Mouse (Mus musculus): ENCODE data around the gene Zg16. TPM values are rescaled to one million over a fixed set of nuclear protein-coding genes. Genes with fewer than 3 reads are reported as not detected.

Gene Zg16
- total RNA-seq, 2 experiments from 2014 or later = 1.7 to 4.4 TPM

DNA sequence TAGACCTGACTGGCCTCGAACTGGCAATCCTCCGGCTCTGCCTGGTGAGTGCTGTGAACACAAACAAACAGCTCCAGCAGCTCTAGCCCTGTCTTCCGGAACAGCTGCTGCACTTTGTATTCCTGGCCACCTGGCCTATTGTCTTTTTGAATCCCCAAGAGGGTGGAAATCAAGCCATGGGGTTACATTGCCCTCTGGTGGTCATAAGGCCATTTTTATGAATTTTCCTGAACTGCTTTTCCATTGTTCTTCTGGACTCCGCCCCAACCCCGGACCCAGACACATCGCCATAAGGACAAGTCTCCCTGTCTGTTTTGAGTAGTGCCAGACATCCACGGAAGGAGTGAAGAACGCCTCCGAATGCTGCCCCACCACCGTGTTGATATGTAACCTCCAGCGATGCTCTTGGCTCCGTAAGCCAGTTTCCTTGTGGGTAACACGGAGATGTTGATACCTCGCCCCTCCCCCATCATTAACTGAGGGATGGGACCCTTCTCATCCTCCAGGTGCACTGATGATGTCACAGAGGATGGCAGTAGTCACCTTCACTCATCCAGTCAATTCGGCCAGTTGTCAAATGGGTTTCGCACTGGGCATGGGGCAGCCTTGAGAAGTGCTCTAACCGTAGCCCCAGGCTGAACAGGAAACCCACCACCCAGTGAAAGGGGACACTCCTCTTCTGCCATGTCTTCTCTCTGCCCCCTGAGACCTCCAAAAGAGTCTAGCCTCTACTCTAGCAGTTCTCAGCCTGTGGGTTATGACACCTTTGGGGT, 17.6 kb upstream of the Zg16 start:
- peak; percentile 82 for ATAC-seq (replicated peaks; ENCODE audit: poor library complexity)

DNA sequence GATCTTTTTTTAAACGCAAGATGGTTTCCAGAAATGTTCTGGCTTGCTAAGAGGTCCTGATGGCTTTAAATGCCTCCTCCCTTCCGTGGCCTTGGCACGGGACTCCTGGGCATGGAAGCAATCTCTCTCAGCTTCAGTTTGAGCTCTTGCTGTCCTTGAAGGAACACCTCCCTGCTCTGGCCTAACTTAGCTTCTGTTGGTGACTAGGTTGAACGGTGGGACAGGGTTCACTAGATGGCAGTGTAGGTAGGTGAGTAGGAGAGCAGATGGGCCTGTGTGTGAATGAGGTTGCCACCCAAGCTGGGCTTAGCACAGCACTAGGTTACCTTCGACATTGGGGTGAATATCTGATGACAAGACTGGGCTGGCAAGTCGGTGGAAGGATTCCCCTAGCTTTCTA, 16.8 kb upstream of the Zg16 start:
- ATAC-seq (replicated peaks; ENCODE audit: poor library complexity) = peak; percentile 63

- ATAC-seq (replicated peaks; ENCODE audit: poor library complexity) = no peak
Observed at GRCm38 (mm10) chr7:127102148-127102547, 15.0 kb upstream of the Zg16 start.

DNA sequence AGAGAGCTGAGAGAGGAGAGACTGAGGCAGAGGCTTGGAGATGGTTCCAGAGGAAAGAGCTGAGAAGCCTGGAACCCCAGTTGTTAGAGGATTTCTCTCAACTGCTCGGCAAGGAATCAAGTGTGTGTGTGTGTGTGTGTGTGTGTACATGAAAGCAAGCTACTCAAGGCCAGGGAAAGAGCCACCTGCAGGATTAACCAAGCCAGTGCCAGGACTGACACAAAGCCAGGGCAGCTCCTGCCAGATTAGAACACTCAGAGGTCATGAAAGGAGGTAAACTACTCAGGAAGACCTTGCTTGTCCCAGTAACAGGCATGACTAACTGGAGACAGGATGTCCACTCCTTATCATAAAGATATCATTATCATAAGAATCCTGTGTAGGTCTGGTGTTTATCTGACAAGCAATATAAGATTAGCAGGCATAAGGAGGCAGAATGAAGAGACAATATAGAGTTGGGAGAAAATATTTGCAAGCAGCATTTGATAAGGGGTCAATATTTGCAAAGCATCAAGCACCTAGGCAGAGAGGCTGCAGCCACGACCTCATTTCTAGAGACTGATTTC, 14.4 kb upstream of the Zg16 start:
- ATAC-seq (replicated peaks; ENCODE audit: poor library complexity) = peak; percentile 45

- no peak for ATAC-seq (replicated peaks; ENCODE audit: poor library complexity)
Observed at GRCm38 (mm10) chr7:127099528-127099927, 12.4 kb upstream of the Zg16 start.

DNA sequence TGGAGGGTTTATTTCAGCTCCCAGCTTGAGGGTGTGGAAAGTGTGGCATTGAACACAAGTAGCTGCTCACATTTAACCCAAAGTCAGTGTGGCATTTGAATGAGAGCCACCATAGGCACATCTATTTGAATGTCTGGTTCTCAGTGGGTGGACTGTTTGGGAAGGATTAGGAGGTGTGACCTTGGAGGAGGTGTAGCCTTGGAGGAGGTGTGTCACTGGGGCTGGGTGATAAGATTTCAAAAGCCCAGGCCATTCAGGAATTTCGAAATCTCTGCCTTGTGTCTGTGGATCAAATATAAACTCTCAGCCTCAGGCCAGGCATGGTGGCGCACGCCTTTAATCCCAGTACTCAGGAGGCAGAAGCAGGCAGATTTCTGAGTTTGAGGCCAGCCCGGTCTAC, 11.8 kb upstream of the Zg16 start:
- no peak for ATAC-seq (replicated peaks; ENCODE audit: poor library complexity)

- ATAC-seq (replicated peaks; ENCODE audit: poor library complexity) = no peak
Observed at GRCm38 (mm10) chr7:127098521-127098920, 11.4 kb upstream of the Zg16 start.

DNA sequence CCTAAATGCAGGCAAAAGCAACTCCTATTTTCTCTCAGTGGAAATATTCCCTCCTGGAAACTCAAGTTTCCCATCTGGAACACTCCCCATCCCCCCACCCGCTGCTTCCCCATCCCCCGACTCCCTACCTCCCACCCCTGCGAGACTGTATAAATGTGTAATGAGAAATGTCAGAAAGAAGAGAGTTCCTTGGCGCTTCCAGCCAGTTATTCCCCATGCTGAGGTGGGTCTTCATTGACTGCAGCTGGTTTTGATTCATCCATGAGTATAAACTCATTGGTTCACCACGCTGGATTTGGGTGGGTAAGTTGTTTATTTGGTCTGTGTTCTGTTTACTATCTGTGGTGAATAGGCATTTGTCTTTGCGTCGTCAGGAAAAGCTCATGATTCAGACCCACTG, 9.3 kb upstream of the Zg16 start:
- no peak for ATAC-seq (replicated peaks; ENCODE audit: poor library complexity)

- ATAC-seq (replicated peaks; ENCODE audit: poor library complexity) = no peak
Observed at GRCm38 (mm10) chr7:127093914-127094313, 6.8 kb upstream of the Zg16 start.

DNA sequence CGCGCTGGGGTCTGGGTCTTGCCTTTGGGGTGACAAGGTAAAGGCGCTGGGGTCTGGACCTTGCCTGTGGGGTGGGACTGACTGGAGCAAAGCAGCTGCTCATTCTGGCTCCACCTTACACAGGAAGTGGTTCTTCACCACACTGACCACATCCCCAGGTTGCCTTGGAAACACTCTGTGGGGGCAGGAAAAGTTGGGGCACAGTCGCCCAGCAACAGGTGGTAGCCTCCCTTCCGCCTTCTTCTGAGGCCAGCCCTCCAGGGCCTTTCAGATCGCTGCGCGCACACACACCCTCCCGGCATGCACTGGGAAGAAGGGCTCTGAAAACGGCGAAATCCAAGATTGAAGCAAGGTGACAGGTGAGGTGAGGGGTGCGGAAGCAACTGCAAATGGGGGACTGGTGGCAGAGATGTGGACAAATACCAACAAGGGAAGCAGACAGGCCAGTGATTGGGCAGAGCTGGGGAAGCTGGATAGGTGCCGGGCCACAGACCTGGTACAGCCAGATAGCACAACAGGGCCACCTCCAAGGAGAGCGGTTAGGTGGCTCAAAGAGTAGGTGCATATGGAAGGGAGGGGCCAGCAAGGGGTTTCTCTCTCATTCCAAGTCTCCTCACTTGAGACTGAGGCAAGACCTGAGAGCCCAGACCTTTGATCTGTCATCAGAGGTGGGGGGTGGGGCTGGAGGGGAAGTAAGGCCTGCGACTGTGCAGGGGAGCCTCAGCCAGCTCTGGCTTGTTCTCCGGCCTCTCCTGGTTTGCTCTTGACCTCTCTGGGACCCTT, 4.2 kb upstream of the Zg16 start, which contains the start of gene AI467606:
AI467606 (plus strand) TSS at position 246 of the 783 bp plus-strand sequence.
- peak; percentile 81 for ATAC-seq (replicated peaks; ENCODE audit: poor library complexity)

- peak; percentile 3 for ATAC-seq (replicated peaks; ENCODE audit: poor library complexity)
Observed at GRCm38 (mm10) chr7:127090154-127091113, 3.3 kb upstream of the Zg16 start.

GRCm38 (mm10) chr7:127088901-127089845, 2.0 kb upstream of the Zg16 start:
- no peak for ATAC-seq (replicated peaks; ENCODE audit: poor library complexity)

DNA sequence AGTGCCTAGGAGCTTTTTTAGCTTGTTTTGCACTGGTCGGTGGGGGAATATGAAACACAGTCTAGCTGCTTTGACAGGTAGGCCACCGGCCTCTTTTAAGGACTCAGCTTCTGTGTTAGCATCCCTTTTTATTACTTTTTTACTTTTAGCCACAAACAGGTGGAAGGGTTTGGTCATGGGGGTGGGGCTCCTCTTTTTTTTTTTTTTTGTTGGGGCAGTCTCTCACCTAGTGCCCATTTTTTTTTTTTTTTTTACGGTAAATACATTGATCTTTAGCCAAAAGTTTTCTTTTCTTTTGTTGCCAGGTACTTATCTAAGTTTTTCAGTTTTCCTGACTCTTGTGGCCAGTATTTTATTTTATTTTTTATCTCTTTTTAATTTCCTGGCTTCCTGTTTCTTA, 955 bp upstream of the Zg16 start:
- no peak for ATAC-seq (replicated peaks; ENCODE audit: poor library complexity)

DNA sequence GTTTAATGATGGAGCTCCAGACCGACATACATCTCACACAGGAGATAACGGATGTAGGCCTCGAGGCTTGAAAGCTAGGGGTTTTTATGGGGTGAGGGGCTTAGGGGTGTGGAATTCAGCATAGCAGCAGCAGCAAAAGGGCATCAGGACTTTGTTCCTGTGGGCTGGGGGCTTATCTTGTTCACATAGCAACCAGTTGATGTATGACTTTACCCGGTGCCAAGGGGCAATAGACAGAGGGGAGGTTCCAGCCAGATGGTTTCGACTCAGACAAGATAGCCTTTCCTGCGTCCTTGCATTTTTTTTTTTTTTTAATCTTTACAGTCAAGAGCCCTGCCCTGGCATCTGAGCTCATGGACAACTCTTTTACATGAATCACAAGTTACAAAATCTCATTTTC, 1.4 kb downstream of the Zg16 start:
- peak; percentile 27; the same call in 1 of the 2 replicates for ATAC-seq (replicated peaks; ENCODE audit: poor library complexity)

DNA sequence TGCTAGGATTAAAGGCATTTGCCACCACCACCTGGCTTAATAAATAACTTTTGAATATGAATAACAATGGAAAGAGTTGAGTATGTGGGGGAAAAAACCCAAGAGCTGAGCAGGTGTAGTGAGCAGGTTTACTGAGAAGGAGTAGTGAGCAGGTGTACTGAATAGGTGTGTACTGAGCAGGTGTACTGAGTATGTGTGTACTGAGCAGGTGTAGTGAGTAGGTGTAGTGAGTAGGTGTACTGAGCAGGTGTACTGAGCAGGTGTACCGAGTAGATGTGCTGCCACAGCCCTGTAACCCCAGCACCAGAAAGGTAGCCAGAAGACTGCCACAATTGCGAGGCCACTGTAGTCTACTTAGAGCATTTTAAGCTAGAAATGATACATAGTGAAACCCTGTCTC, 2.3 kb downstream of the Zg16 start:
- ATAC-seq (replicated peaks; ENCODE audit: poor library complexity) = no peak

GRCm38 (mm10) chr7:127083689-127084088, 3.4 kb downstream of the Zg16 start:
- ATAC-seq (replicated peaks; ENCODE audit: poor library complexity) = peak; percentile 69

DNA sequence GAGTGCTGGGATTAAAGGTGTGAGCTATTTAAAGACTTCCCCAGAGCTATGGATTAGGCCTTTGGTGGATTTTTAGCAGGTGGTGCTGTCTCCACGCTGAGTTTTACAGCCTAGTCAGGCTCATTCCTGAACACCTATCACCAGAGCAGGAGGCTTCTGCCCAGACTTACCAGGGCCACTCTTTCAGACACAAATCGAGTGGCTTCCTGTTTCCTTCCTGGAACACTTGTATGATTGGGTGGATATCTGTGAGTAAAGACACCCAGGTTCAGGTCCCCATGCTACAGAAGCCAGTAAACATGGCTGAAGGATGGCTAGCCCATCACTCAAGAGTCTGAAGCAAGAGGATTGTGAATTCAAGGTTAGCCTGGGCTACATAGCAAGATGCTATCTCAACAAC, 4.1 kb downstream of the Zg16 start:
- no peak for ATAC-seq (replicated peaks; ENCODE audit: poor library complexity)

DNA sequence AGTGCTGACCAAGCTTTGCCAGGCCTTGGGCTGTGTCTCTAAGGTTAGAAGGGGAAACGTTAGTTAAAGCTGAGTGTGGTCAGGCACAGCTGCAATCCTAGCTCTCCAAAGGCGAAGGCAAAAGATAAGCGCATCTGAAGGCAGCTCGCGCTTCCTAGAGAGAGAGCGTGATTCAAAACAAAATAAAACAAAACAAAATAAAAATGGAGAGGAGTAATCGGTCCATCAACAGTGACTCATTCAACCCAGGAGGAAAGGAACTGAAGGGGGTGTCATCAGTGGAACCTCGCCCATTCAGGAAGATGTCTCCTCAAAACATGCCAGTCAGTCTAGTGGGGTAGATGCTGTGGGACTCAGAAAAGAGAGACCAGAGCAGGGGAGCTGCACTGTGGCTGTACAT, 4.9 kb downstream of the Zg16 start:
- ATAC-seq (replicated peaks; ENCODE audit: poor library complexity) = no peak

GRCm38 (mm10) chr7:127080045-127080444, 7.1 kb downstream of the Zg16 start:
- peak; percentile 53 for ATAC-seq (replicated peaks; ENCODE audit: poor library complexity)

- ATAC-seq (replicated peaks; ENCODE audit: poor library complexity) = peak; percentile 51
Observed at GRCm38 (mm10) chr7:127077692-127078091, 9.4 kb downstream of the Zg16 start.
